Mouse (Mus musculus) ovary, postnatal 10 days (tissue): ENCODE data around the gene Coq5.
A peak's percentile ranks its signal among the peaks of the same experiment; 100 is the strongest.

ENCODE experiments used
- DNase-seq: peaks from one replicate; pipeline ENCODE4 v3.0.0; 2022; ENCODE audit warnings: low spot score

Gene Coq5

DNA sequence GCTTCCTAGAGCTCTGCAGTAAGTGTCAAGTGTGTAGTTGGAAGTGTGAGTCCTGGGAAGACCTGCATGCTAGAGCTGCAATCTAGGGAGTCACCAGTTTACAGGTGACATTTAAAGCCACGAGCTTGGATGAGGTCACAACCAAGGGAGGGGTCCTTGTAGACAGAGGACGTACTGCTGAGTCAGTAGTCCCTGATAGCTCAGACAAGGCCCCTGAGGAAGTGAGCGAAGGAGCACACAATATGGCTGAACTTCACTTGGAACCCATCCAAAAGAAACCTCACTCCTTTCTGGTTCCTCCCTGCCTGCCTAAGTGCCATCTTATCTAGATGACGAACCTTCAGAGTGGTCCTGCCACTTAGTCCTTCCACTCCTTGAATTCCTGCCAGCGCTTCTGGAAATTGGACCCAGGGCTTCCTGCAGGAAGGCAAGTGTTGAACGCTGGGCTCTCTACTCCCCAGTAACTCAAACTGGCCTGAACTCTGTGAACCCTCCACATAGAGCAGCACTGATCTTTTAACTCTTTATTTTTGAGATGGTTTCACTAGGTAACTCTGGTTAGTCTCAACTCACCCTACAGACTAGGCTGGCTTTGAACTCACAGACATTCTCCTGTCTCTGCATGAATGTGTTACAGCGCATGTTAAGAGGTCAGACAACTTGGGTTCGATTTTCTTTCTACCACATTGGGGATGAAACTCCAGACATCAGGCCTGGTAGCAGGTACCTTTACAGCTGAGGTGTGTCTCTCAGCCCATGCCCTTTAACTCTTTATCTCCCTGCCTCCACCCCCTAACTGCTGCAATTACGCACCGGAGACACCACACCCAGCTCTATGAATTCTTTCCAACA lies 33.6 kb downstream of the Coq5 start:
- DNase-seq, result no peak

DNA sequence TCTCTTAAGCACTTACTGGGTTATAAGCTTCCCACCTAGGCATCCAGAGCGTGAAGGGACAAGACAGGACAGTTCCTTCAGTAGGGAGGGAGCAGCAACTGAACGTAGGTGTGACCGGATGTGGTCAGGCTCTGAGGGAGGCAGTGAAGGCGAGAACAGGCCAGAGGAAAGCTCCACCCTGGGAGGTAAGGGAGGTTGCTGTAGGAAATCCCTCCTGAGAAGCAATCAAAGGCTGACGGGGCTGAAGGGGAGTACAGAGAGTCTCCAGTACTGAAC lies 34.1 kb downstream of the Coq5 start:
- DNase-seq, result no peak

DNA sequence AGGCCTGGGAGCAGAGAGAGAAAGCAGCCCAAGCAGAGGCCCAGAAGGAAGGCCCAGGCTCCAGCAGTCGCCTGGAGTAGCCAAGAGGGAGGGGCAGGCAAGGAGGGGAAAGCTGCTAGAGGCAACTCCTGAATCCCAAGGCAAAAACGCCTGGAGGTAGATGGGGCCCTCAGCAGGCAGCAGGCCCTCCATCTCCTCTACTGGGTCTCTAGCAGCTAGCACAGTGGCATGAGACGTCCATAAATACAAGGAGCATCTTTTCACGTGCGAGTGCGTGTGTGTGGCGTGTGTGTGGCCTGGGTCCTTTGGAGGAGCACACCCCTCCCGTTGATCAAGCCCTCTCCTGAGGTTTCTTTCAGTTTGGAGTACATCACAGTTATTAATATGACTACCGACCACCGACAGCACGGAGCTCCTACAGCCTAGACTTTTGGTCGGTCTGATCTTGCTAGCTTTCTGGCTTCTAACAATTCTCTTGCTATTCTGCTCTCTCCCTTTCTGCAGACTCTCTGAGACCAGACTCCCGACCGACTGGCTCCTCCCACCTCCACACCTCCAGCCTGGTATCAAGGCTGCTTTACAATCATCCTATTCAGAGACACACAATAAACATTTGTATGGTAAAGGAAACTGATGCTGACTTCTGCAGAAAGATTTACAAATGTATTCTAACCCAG lies 37.6 kb downstream of the Coq5 start:
- DNase-seq, result no peak

DNA sequence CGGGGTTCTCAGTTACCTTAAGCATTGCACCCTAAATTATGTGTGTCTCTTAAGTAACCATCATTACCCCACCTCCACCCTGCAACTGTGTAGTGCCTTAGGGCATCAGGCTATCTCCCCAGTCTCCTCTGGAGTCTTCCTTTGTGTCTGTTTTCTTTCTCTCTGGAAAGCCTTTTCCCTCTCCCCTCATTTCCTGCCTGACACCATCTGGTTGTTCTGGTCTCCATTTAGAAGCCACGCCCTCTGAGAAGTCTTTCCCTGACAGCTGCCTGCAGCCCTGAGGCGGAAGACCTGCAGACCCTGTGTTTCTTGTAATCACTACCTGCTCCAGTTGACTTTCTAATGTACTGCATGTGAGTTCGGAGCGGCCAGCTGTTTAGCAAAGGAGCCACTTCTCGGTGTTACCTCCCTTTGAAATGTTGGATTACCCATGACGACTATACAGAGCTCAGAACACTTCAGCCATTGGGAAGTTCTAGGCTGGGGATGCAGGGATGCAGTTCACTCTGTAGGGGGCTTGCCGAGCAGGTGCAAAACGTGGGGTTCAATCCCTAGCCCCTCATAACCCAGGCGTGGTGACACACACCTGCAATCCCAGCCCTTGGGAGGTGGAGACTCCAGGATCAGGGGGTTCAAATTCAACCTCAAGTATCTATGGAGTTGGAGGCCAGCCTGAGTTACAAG lies 38.3 kb downstream of the Coq5 start:
- no peak for DNase-seq

DNA sequence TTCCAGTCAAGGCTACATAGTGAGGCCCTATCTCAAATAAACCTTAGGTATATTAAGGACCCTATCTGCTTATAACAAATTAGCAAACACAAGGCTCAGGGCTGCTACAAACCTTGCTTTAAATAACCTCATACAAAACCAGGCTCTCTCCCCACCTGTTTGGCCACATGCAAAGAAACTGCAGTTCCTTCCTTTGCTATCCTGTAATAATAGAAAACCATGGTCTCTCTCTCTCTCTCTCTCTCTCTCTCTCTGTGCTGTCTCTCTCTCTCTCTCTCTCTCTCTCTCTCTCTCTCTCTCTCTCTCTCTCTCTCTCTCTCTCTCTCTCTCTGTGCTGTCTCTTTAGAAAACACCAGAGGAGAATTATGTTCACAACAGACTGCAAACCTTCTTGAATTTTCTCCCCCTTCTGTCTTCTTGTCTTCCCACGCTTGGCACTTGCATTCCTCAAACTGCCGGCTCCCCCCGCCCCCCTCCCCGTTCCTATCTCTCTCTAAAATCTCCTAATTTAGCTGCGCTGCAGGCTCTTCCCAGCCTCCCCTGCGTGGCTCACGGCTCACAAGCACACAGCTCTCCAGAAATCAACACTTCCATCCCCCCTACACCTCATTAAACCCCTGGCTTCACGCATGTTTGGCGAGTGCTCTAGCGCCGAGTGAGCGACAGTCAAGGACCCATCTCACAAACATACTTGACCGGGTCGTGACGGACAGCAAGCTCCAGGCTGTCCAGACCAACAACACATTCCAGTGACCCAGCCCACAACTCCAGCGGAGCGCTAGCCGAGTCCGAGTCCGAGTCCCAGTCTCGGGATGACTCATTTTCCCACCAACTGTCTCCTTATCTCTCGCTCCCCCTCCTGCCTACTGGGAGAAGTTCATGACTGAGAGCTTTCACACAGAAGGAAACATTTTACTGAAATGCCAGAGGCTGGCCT lies 39.8 kb downstream of the Coq5 start:
- DNase-seq, result peak; percentile 51

DNA sequence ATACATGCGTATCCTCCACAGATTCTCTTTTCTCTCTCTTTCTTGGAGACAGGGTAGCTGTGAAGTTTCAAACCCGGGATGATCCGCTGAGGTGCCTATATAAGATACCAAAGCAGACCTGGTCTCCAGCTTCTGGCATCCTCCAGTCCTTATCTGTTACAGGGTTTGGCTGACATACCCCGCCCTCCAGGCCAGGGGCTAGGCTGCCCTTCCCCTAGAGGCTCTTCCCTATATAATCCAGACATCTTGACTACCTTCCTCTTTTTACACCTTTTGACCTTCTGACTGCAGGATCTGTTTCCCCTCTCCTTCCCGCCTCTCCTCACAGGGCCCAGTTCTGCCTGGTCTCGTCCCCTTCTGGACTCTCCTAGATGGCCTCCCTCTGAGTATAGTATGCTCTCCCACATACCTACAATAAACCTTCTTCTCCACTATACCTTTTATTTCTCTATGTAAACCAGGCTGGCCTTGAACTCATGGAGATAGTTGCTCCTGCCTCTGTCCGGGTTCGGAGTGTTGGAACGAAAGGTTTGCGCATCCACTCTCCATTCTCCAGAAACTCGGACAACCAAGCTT lies 46.9 kb downstream of the Coq5 start:
- no peak for DNase-seq

DNA sequence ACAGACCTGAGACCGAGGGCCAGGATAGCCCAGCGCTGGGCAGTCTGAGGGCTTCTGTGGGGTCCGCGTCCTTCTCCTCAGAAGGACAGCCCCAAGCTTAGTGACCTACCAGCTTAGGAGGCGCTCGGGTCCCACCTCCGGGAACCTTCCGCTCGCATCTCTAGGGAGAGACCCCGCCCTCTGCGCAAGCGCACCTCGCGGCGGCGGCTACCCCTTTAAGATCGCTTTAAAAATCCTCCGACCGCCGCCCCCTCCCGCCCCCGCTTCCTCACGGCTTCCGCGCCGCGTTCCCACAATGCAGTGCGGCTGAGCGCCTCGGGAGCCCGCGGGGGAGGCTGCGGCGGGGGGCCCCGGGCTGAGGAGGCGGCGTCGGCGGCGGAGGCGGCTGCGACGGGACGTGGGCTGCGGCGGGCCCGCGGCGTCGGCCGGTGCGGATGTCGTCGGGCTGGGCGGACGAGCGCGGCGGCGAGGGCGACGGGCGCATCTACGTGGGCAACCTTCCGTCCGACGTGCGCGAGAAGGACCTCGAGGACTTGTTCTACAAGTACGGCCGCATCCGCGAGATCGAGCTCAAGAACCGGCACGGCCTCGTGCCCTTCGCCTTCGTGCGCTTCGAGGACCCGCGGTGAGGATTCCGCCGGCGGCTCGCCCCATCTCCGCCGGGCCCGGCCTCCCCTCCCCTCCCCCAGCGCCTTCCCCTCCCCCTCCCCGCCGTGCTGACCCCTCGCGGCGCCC lies 47.6 kb downstream of the Coq5 start, which contains the start of gene Srsf9:
TSS of gene Srsf9 (plus strand) at position 303 of the 735 bp plus-strand sequence.
- DNase-seq, result peak; percentile 97

DNA sequence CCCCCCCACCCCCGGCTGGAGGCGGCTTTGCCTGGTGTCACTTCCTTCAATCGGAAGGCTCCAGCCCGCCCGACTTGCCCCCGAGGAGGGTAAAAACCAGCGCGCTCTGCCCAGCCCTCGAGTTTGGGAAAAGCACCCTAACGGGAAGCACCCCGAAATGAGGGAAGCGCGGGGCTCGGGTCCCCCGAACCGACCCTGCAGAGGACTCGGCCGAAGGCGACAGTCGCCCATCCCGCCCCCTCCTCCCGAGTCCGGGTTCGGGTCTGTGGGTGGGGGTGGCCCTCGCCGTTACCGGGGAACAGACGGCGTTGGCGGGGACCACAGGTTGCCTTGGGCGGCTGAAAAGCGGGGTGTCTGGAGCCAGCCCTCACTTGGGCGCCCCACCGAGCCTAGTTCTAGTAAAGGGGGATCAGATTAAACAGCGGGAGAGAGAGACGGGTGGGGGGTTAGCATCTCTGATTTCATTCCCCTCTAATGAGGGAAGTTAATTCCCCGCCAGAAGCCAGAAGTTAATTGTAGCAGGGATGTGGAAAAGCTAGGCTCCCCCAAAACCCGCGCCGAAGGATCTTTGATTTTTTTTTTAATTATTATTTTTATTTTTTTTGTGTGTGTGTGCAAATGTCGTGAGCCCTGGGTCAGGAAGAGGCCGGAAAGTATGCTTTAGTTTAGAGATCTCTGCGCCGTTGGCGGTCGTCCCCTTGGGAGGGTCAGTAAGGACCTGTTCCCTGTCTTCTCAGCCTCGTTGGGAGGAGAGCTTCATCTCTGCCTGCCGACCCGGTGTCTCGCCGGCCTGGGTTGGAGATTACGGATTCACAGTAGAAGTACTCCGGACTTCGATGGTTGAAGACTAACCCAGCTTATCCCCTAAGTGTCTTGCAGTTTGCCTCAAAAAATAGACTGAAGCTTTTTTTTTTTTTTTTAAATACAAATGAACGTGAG lies 48.4 kb downstream of the Coq5 start:
- no peak for DNase-seq

DNA sequence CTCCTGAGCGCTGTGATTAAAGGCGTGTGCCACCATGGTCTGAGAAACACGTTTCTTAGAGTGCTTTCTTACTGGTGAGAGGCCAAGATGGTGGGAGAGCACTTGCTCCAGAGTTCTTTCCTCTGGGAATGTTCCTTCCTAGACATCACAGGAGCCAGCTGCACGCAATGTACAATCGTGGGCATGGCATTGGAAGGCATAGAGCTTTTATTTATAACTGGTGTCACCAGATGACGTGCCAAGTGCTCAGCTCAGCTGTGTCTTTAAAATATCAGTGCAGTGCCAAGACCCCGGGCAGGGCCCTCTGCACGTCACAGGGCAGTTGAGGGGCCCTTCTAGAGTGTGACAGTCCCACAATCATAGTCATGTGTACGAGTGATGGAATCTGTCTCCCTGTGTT lies 51.5 kb downstream of the Coq5 start:
- DNase-seq, result no peak

DNA sequence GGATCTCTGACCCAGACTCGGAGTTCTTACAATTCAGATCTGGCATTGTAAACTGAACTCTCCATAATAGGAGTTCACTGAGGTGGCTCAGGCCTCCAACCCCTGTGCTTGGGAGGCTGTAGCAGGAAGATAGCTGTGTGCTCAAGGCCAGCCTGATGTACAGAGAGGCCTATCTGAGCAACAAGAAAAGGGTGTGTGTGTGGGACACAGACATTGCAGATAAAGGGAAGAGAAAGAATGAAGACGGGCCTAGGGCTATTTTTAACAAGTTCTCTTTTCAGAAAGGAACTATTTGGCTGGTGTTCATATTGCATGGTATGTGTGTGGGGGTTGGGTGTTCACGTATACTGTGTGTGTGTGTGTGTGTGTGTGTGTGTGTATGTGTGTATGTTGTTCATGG lies 54.2 kb downstream of the Coq5 start:
- no peak for DNase-seq

DNA sequence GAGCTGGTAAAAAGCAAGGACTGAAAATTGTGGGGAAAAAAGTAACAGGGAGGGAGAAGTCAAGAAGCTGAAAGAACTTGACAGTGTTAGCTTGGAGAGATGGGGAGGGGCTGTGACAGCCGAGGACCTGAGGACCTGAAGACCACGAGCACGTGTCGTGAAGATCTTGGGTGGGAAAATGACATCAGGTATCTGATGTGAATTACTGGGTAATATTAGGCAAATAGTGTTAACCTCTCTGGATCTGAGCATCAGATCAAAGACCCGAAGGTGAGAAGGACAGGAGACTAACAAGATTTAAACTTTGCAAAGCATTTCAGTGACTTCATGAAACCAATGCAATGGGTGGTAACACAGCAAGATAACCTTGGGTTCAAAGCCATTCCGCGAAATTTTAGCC lies 60.5 kb downstream of the Coq5 start:
- DNase-seq, result no peak

DNA sequence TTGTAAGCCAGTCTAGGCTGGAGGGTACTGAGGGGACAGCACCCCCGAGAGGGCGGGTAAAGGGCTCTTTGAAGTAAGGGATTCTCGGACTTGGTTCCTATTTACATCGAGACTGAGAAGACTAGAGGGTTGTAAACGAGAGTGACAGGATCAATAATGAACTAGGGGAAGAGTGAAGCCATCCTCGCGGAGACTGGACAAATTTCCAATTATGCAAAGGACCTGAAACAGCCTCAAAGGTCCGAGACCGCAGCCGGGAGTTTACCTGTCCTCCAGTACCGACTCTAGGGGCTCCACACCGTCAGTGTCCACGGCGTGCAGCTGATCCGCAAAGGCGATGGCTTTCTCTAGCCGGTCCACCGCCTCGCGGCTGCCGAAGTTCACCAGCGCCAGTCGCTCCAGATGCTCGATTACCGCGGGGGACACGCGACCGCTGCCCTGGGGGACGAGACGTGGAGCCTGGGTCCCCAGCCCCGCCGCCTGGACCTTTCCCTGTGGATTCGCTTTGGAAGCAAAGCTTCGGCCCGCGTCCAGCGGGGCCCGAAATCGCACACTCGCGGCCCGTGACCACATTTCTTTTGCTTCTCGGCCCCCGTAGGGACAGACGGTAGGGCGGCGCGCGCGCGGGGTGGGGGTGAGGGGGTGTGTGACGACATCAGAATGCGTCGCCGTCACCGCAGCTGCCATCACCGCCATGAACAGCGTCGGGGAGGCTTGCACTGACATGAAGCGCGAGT lies 61.3 kb downstream of the Coq5 start, which contains the start of the genes Gatc and Triap1:
TSS of gene Gatc (minus strand) at position 602 of the 737 bp plus-strand sequence.
TSS of gene Triap1 (plus strand) at position 649 of the 737 bp plus-strand sequence.
- peak; percentile 81 for DNase-seq

DNA sequence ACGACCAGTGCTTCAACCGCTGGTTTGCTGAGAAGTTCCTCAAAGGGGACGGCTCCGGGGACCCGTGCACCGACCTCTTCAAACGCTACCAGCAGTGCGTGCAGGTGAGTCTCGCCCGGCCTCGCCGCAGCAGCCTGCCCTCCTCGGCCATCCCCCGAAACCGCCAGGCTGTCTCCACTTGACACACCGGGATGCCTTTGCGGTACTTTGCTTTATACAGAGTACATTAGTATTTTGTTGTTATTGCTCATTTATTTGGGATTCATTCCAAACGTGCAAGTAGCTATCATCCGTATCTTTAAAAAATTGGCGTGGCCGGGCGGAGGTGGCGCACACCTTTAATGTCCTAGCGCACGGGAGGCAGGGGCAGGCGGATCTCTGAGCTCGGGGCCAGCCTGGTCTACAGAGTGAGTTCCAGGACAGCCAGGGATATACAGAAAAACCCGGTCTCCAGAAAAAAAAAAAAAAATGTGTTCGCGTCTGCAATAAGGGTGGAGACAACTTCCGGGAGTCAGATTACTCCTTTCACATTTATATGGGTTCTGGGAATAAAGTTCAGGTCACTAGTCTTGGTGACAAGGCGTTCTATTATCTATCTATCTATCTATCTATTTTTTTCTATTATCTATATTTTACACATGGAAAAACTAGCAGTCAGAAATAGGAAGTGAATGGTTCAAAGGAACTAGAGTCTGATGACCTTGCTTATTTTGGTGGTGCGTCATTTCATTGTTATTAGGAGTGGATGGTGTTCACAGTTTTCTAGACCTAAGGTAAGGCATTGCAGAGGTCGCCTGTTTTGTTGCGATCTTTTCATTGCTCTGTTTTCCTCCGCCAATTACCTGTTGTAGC lies 62.1 kb downstream of the Coq5 start:
- DNase-seq, result no peak
